Mouse (Mus musculus) liver, embryonic 14.5 days (tissue): ENCODE results near the gene Mfap4. TPM values are rescaled to one million over a fixed set of nuclear protein-coding genes. Genes with fewer than 3 reads are reported as not detected.
A peak's percentile ranks its signal among the peaks of the same experiment; 100 is the strongest.

ENCODE experiments used
- ATAC-seq: fragments of 200-750 bp; cut with Nextera tagmentation; 2 replicates; pipeline ENCODE4 v1.8.0; 2017; ENCODE audit warnings: moderate number of reproducible peaks, mild to moderate bottlenecking, moderate library complexity; ENCODE audit not compliant: insufficient read depth
- DNase-seq, 3 experiments: peaks; one replicate each; pipeline ENCODE4 v3.0.0-alpha.2; 2012 to 2013; ENCODE audit warnings: low read depth in 3 of 3, low spot score in 3 of 3
- H3K27ac ChIP-seq: fragments of 300-500 bp; sonication (generic); 2 replicates; pipeline ENCODE4 v1.5.1; 2014; ENCODE audit warnings: moderate library complexity, mild to moderate bottlenecking, control low read depth, inconsistent platforms
- H3K27me3 ChIP-seq: fragments of 300-500 bp; sonication (generic); 2 replicates; pipeline ENCODE4 v1.6.1; 2014; ENCODE audit warnings: mild to moderate bottlenecking, low read length, moderate library complexity; ENCODE audit not compliant: control insufficient read depth, insufficient read depth
- H3K36me3 ChIP-seq: fragments of 300-500 bp; sonication (generic); replicated peaks from 2 replicates; pipeline ENCODE4 v1.6.1; 2014; ENCODE audit warnings: low read depth; ENCODE audit not compliant: control insufficient read depth, insufficient read depth
- H3K4me1 ChIP-seq, 2 experiments: fragments of 200-500 bp in 1 of 2; fragments of 300-500 bp in 1 of 2; sonication (generic) in 1 of 2; replicated peaks; 2 replicates each; pipeline ENCODE4 v1.6.1; 2012 to 2014; ENCODE audit warnings: antibody characterized with exemption in 1 of 2, inconsistent platforms in 1 of 2, low read length in 1 of 2; ENCODE audit not compliant: control insufficient read depth in 2 of 2, insufficient read depth in 2 of 2
- H3K4me2 ChIP-seq: fragments of 300-500 bp; sonication (generic); 2 replicates; pipeline ENCODE4 v1.6.1; 2014; ENCODE audit warnings: low read depth, mild to moderate bottlenecking, control low read depth, moderate library complexity
- H3K4me3 ChIP-seq, 2 experiments: fragments of 200-500 bp in 1 of 2; fragments of 300-500 bp in 1 of 2; sonication (generic) in 1 of 2; 2 replicates each; pipeline ENCODE4 v1.5.1; 2012 to 2014; ENCODE audit warnings: low read depth in 2 of 2, low read length in 2 of 2, mild to moderate bottlenecking in 2 of 2, control low read depth in 1 of 2, inconsistent platforms in 1 of 2, moderate library complexity in 1 of 2; ENCODE audit not compliant: insufficient read depth in 1 of 2
- H3K9ac ChIP-seq: fragments of 300-500 bp; sonication (generic); replicated peaks from 2 replicates; pipeline ENCODE4 v1.6.1; 2014; ENCODE audit warnings: mild to moderate bottlenecking, control low read depth, moderate library complexity
- H3K9me3 ChIP-seq: fragments of 300-500 bp; sonication (generic); 2 replicates; pipeline ENCODE4 v1.6.1; 2016; ENCODE audit warnings: low read length, mixed read lengths; ENCODE audit not compliant: control insufficient read depth
- CTCF ChIP-seq: IDR thresholded peaks from 2 replicates; pipeline ENCODE4 v1.5.1; 2016; ENCODE audit warnings: antibody characterized with exemption, low read depth, control low read depth
- EP300 ChIP-seq: IDR thresholded peaks from 2 replicates; pipeline ENCODE4 v1.6.1; 2016; ENCODE audit warnings: antibody characterized with exemption, low read depth
- WGBS: fragments of 180-500 bp; shearing (Covaris S2); extraction: QIAGEN DNeasy Blood & Tissue Kit; methylation state at CpG from one replicate; pipeline ENCODE4 v1.1.7; 2014; ENCODE audit not compliant: insufficient replicate concordance; 5-methylcytosine and 5-hydroxymethylcytosine counted together
- polyA plus RNA-seq, 2 experiments: library from polyadenylated mRNA; depleted of rRNA in 1 of 2; stranded (reverse) in 1 of 2; unstranded in 1 of 2; fragments of >200 nt; fragmentation: Nextera tagmentation in 1 of 2; extraction: Ambion mirVana in 1 of 2; gene quantifications; 2 replicates each; pipeline versions ENCODE4 v1.2.1 to v1.2.3; 2012 to 2014

The Mfap4 gene
- polyA plus RNA-seq, 2 experiments, result 4.3 to 6.1 TPM

DNA sequence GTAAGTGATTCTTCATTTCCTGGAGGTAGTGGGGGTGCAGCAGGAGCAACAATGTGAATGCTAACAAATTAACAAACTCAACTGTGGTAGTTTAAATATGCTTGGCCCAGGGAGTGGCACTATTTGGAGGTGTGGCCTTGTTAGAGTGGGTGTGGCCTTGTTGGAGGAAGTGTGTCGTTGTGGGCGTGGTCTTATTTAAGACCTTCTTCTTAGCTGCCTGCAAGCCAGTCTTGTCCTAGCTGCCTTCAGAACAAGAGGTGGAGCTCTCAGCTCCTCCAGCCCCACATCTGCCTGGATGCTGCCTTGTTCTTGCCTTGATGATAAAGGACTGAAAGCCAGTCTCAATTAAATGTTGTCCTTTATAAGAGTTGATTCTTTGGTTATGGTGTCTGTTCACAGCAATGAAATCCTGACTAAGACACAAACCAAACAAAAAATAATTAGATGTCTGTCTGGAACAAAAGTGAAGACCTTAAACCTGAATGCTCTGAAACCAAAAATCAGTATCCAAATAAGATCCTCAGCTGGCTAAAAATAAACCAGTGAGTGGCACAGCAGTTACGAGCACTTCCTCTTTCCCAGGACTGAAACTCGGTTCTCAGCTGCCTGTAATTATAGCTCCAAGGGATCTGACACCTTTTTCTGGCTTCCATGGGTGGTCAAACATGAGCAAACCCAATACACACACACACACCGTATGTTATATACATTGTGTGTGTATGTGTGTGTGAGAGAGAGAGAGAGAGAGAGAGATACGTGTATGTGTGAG, 13.7 kb downstream of the Mfap4 start:
- H3K27ac ChIP-seq, result no peak overlapping the region
- H3K36me3 ChIP-seq, result no peaks in the 10 kb centered on the region
- no peak for TF ChIP-seq CTCF
- TF ChIP-seq EP300, result no peak
- DNase-seq (peak in 1 of 3 experiments; percentile 22), ATAC-seq (no peak)
- H3K4me2 ChIP-seq, result no peak overlapping the region
- 32% methylated on average over 6 of the region's 6 CpGs for WGBS
- no peaks in the 10 kb centered on the region for H3K9me3 ChIP-seq
- H3K9ac ChIP-seq, result no peak overlapping the region
- peaks cover 0 to 6% of the 10 kb centered on the region in 2 experiments; a peak in 3 of 4 replicates for H3K4me1 ChIP-seq
- H3K27me3 ChIP-seq, result no peaks in the 10 kb centered on the region
- H3K4me3 ChIP-seq, result no peak overlapping the region

DNA sequence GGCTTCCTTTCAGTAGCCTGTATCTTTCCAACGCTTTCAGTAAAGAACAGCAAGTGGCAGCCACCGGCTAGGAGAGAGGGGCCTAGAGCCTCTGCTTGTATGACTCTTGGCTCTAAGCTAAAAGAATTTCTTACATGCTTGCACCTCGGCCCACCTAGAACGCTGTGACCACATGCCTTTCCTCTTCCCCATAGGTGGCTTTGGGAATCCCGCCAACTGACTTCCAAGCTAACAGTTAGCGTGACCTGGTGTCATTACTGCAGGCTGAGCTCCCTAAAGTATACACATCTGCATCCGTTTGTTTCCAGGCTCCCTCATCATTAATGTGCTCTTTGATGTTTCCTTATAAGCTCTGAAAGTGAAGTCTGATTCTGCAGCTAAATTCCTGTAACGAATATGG, 18.7 kb downstream of the Mfap4 start:
- Histone ChIP-seq H3K9ac (no peak overlapping the region), H3K9me3 (no peaks in the 10 kb centered on the region), H3K27me3 (no peaks in the 10 kb centered on the region), H3K27ac (no peak overlapping the region), H3K4me1 (peaks cover 4 to 5% of the 10 kb centered on the region in 2 experiments; a peak in 3 of 4 replicates), H3K4me3 (no peak overlapping the region), H3K4me2 (no peak overlapping the region), H3K36me3 (no peaks in the 10 kb centered on the region)
- no peak for DNase-seq
- WGBS, result 67% methylated on average over 8 of the region's 8 CpGs
- TF ChIP-seq CTCF (no peak), EP300 (no peak)
- no peak for ATAC-seq

GRCm38 (mm10) chr11:61504713-61505257, 19.6 kb downstream of the Mfap4 start, which contains the start of gene B9d1:
Gene B9d1 (plus strand): TSS chr11:61505144.
- under 1% methylated on average over 39 of the region's 39 CpGs for WGBS
- Histone ChIP-seq H3K4me1 (peaks cover 4 to 5% of the 10 kb centered on the region in 2 experiments; a peak in 3 of 4 replicates), H3K27ac (no peak within 1 kb of the TSS), H3K27me3 (no peaks in the 10 kb centered on the region), H3K4me3 (peak within 1 kb of the TSS; percentile 55 to 63), H3K9me3 (no peaks in the 10 kb centered on the region), H3K36me3 (no peaks in the 10 kb centered on the region), H3K4me2 (peak within 1 kb of the TSS; percentile 77), H3K9ac (peak within 1 kb of the TSS; percentile 68)
- peak; percentile 86 to 88 (median 87) for DNase-seq
- TF ChIP-seq EP300 (no peak), CTCF (peak; percentile 97)
- ATAC-seq, result peak; percentile 83

GRCm38 (mm10) chr11:61514953-61515352, 29.7 kb downstream of the Mfap4 start:
- TF ChIP-seq CTCF (peak; percentile 63), EP300 (no peak)
- Histone ChIP-seq H3K9ac (no peak overlapping the region), H3K4me2 (no peak overlapping the region), H3K36me3 (no peaks in the 10 kb centered on the region), H3K4me1 (no peaks in the 10 kb centered on the region), H3K4me3 (no peak overlapping the region), H3K27ac (no peak overlapping the region), H3K27me3 (no peaks in the 10 kb centered on the region), H3K9me3 (no peaks in the 10 kb centered on the region)
- WGBS, result 27% methylated on average over 3 of the region's 3 CpGs
- no peak for DNase-seq
- ATAC-seq, result no peak

DNA sequence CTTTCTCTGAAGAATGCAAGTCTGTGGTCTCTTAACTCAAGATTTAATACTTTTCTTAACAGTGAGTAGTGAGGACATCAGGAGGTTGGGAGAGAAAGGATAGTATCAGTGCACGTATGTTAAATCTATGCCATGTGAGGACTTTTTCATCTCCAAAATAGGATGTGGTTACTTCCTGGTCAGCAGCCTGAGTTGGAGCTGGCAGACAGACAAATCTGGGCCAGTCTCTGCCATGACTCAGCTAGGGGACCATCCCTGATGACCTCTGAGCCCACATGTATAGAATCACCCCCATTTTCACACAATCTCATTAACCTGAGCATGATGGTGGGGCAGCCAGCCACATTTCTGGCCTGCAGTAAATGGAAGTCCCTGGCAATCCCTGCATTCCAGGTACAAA, 32.7 kb downstream of the Mfap4 start:
- 50% methylated on average over 1 of the region's 1 CpGs for WGBS
- Histone ChIP-seq H3K27me3 (no peaks in the 10 kb centered on the region), H3K9me3 (no peaks in the 10 kb centered on the region), H3K4me1 (no peaks in the 10 kb centered on the region), H3K36me3 (no peaks in the 10 kb centered on the region), H3K27ac (no peak overlapping the region), H3K9ac (no peak overlapping the region), H3K4me2 (no peak overlapping the region), H3K4me3 (no peak overlapping the region)
- ATAC-seq (no peak), DNase-seq (no peak)
- TF ChIP-seq CTCF, result no peak
- no peak for TF ChIP-seq EP300
